Mouse (Mus musculus) CH12.LX (cell line): Measurements from ENCODE around the gene Txndc2. TPM values are rescaled to one million over a fixed set of nuclear protein-coding genes. Genes with fewer than 3 reads are reported as not detected.

Experiments
- DNase-seq: peaks from one replicate; pipeline ENCODE4 v3.0.0-alpha.2; 2013; ENCODE audit errors: extremely low read depth
- H3K27ac ChIP-seq: 2 replicates; pipeline ENCODE4 v1.5.1; 2012; ENCODE audit warnings: low read depth, mild to moderate bottlenecking, control low read depth, moderate library complexity; ENCODE audit not compliant: insufficient read depth
- H3K27me3 ChIP-seq: replicated peaks from 2 replicates; pipeline ENCODE3; 2012; ENCODE audit warnings: inconsistent platforms
- H3K36me3 ChIP-seq, 2 experiments: replicated peaks in 1 of 2; 2 replicates each; pipeline versions ENCODE3 to v1.6.1; 2012; ENCODE audit warnings: inconsistent platforms in 1 of 2, low read length in 1 of 2, mild to moderate bottlenecking in 1 of 2, mixed read lengths in 1 of 2, moderate library complexity in 1 of 2; ENCODE audit not compliant: control insufficient read depth in 1 of 2, insufficient read depth in 1 of 2
- H3K4me1 ChIP-seq, 2 experiments: 2 replicates each; pipeline ENCODE4 v1.6.1; 2012; ENCODE audit warnings: inconsistent platforms in 1 of 2, moderate library complexity in 1 of 2; ENCODE audit not compliant: insufficient read depth in 2 of 2, control insufficient read depth in 1 of 2
- H3K4me2 ChIP-seq: 2 replicates; pipeline ENCODE4 v1.6.1; 2012; ENCODE audit warnings: low read depth, mild to moderate bottlenecking, control low read depth; ENCODE audit not compliant: poor library complexity, insufficient read depth, severe bottlenecking
- H3K4me3 ChIP-seq, 3 experiments: fragments of 150-350 bp in 1 of 3; sonication (generic) in 1 of 3; replicated peaks in 1 of 3; 2 replicates each; pipeline versions ENCODE3 to v1.5.1; 2011 to 2012; ENCODE audit warnings: low read depth in 2 of 3, low read length in 2 of 3, mild to moderate bottlenecking in 2 of 3, moderate library complexity in 2 of 3, control low read depth in 1 of 3, improper control_type of control experiment in 1 of 3, inconsistent platforms in 1 of 3, mixed read lengths in 1 of 3; ENCODE audit not compliant: poor library complexity in 1 of 3
- H3K79me2 ChIP-seq: replicated peaks from 2 replicates; pipeline ENCODE4 v1.6.1; 2012; ENCODE audit warnings: mild to moderate bottlenecking, moderate library complexity; ENCODE audit not compliant: control insufficient read depth, poor library complexity, insufficient read depth, severe bottlenecking; ENCODE audit errors: extremely low read depth
- H3K9ac ChIP-seq: 2 replicates; pipeline ENCODE4 v1.6.1; 2012; ENCODE audit warnings: low read depth, mild to moderate bottlenecking, control low read depth, moderate library complexity; ENCODE audit not compliant: insufficient read depth
- H3K9me3 ChIP-seq: replicated peaks from 2 replicates; pipeline ENCODE3; 2012; ENCODE audit warnings: low read length, inconsistent platforms, mixed read lengths
- CHD1 ChIP-seq: IDR thresholded peaks from 2 replicates; pipeline ENCODE4 v1.6.1; 2012; ENCODE audit warnings: low read depth, low read length, improper control_type of control experiment, inconsistent platforms
- E2F4 ChIP-seq: IDR thresholded peaks from 2 replicates; pipeline ENCODE4 v1.6.1; 2011; ENCODE audit warnings: low read depth, low read length, improper control_type of control experiment; ENCODE audit not compliant: insufficient replicate concordance
- ETS1 ChIP-seq: conservative IDR thresholded peaks from 2 replicates; pipeline ENCODE4 v1.6.1; 2012; ENCODE audit warnings: low read depth, mild to moderate bottlenecking, inconsistent platforms, low read length, improper control_type of control experiment, moderate library complexity
- GABPA ChIP-seq: IDR thresholded peaks from 2 replicates; pipeline ENCODE4 v1.6.1; 2012; ENCODE audit warnings: low read depth, low read length, improper control_type of control experiment, inconsistent platforms; ENCODE audit not compliant: insufficient replicate concordance
- HCFC1 ChIP-seq: IDR thresholded peaks from 2 replicates; pipeline ENCODE4 v1.6.1; 2012; ENCODE audit warnings: low read depth, mild to moderate bottlenecking, inconsistent platforms, low read length, improper control_type of control experiment
- JUND ChIP-seq: conservative IDR thresholded peaks from 2 replicates; pipeline ENCODE4 v1.6.1; 2011; ENCODE audit warnings: low read depth, low read length, improper control_type of control experiment
- MAFK ChIP-seq: IDR thresholded peaks from 2 replicates; pipeline ENCODE4 v1.6.1; 2011; ENCODE audit warnings: low read length, improper control_type of control experiment; ENCODE audit not compliant: insufficient replicate concordance
- MXI1 ChIP-seq: IDR thresholded peaks from 2 replicates; pipeline ENCODE4 v1.6.1; 2011; ENCODE audit warnings: mild to moderate bottlenecking, low read depth, low read length, improper control_type of control experiment
- MYC ChIP-seq: IDR thresholded peaks from 2 replicates; pipeline ENCODE4 v1.6.1; 2011; ENCODE audit warnings: low read depth, mild to moderate bottlenecking, improper control_type of control experiment, low read length
- NRF1 ChIP-seq: IDR thresholded peaks from 2 replicates; pipeline ENCODE4 v1.6.1; 2014; ENCODE audit warnings: low read depth, mild to moderate bottlenecking, inconsistent platforms, low read length, improper control_type of control experiment, moderate library complexity
- POLR2AphosphoS2 ChIP-seq: IDR thresholded peaks from 2 replicates; pipeline ENCODE4 v1.6.1; 2011; ENCODE audit warnings: low read depth, low read length, improper control_type of control experiment
- RCOR1 ChIP-seq: conservative IDR thresholded peaks from 2 replicates; pipeline ENCODE4 v1.6.1; 2012; ENCODE audit warnings: low read depth, mild to moderate bottlenecking, inconsistent platforms, low read length, improper control_type of control experiment
- TCF12 ChIP-seq: IDR thresholded peaks from 2 replicates; pipeline ENCODE4 v1.6.1; 2014; ENCODE audit warnings: low read depth, mild to moderate bottlenecking, inconsistent platforms, low read length, improper control_type of control experiment
- ZC3H11A ChIP-seq: IDR thresholded peaks from 2 replicates; pipeline ENCODE4 v1.6.1; 2012; ENCODE audit warnings: low read depth, mild to moderate bottlenecking, inconsistent platforms, low read length, improper control_type of control experiment
- dilution Hi-C: fragments of 300-500 bp; cut with MboI; formaldehyde crosslinking; loops from 2 replicates; pipeline ENCODE4 v1.14.3; 2020; ENCODE audit warnings: low sequenced_read_pairs; ENCODE audit not compliant: extremely low pct_unique_long_range_greater_than_20kb, extremely low pct_ligation_motif_present
- in situ Hi-C: fragments of 300-500 bp; cut with MboI; formaldehyde crosslinking; loops from 3 replicates; pipeline ENCODE4 v1.14.3; 2019; ENCODE audit warnings: low sequenced_read_pairs, low pct_ligation_motif_present, low pct_unique_long_range_greater_than_20kb, mixed read lengths
- polyA plus RNA-seq: library from polyadenylated mRNA; unstranded; fragments of >175 nt; gene quantifications from 2 replicates; pipeline ENCODE4 v1.2.1, GENCODE M21; 2012; ENCODE audit warnings: low read depth; ENCODE audit not compliant: insufficient read length
- total RNA-seq, 2 experiments: library from RNA; depleted of rRNA; stranded (reverse); fragments of 300-350 nt in 1 of 2; fragments of >200 nt in 1 of 2; gene quantifications; 2 replicates each; pipeline ENCODE4 v1.2.3; 2012 to 2014

The Txndc2 gene
- total and polyA plus RNA-seq, 3 experiments = not detected

DNA sequence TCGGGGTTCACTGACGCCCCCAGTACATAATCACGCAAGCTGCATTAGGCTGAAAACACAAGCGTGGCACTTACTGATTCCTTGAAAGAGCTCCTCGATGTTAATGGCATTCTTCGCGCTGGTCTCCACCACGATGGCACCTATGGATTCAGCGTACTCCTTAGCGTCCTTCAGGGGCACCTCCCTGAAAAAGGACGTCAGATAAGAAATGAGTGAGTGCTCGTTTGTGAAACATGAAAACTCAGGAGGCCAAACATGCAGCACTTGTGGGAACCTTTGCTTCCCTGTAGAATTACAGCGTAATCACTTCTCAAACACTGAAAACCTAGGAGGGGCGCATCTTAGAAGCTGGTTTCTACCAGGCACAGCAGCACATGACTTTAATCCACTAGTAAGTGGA lies 25.8 kb upstream of the Txndc2 start:
- H3K4me1 ChIP-seq = no peaks in the 10 kb centered on the region
- H3K36me3 ChIP-seq = no peaks in the 10 kb centered on the region
- TF ChIP-seq CHD1 (no peak), POLR2AphosphoS2 (no peak), TCF12 (no peak), HCFC1 (no peak), MAFK (no peak), E2F4 (no peak), ETS1 (no peak), MXI1 (no peak), RCOR1 (no peak), NRF1 (no peak), ZC3H11A (no peak), MYC (no peak)
- no peak overlapping the region for H3K9ac ChIP-seq
- in situ Hi-C loops = no loop called here
- H3K27me3 ChIP-seq = no peaks in the 10 kb centered on the region
- H3K4me2 ChIP-seq = no peak overlapping the region
- H3K79me2 ChIP-seq = no peaks in the 10 kb centered on the region
- DNase-seq = no peak
- dilution Hi-C loops = no loop called here
- no peak overlapping the region for H3K27ac ChIP-seq
- H3K4me3 ChIP-seq = no peak overlapping the region
- H3K9me3 ChIP-seq = peaks cover 3% of the 10 kb centered on the region

DNA sequence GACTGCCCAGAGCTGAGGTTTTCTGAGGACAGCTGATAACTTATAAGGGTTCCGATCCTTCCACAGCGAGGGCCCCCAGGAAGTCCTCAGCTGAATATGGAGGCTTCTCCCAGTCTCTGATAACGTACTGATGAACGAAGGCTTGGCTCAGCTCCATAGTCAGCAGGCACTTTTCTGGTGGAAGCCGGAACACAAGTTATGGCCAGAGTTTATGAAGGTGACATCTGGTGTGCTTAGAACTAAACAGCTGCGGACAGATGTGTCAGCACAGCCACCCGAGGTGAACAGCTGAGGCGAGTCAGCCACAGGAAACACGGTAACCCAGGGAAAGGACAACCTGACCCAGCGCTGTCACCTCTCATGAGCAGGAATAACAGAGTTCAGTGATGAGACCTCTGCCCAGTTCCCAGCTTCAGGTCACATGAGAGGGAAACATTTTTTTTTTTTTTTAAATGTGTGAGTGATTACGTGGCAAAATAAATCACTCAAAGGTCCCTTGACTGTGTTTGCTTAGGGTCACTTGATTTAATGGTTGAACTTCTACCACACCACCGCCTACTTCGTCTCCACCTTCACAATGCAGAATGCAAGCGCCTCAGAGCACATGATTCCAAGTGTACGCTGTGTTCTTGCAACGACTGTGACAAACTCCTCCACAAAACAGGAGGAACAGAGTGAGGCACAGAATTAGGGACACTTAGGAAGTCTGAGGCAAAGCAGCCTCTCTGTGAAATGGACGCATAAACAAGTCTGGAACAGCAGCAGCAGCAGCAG lies 24.6 kb upstream of the Txndc2 start:
- H3K4me3 ChIP-seq = no peak overlapping the region
- no peak for DNase-seq
- no peaks in the 10 kb centered on the region for H3K27me3 ChIP-seq
- no peak overlapping the region for H3K27ac ChIP-seq
- in situ Hi-C loops (no loop called here), dilution Hi-C loops (no loop called here)
- H3K4me1 ChIP-seq = no peaks in the 10 kb centered on the region
- H3K9ac ChIP-seq = no peak overlapping the region
- peaks cover 3% of the 10 kb centered on the region for H3K9me3 ChIP-seq
- no peak for TF ChIP-seq GABPA
- no peak for TF ChIP-seq NRF1
- no peak for TF ChIP-seq POLR2AphosphoS2
- no peak for TF ChIP-seq E2F4
- no peak for TF ChIP-seq JUND
- H3K4me2 ChIP-seq = no peak overlapping the region
- no peaks in the 10 kb centered on the region for H3K79me2 ChIP-seq
- H3K36me3 ChIP-seq = no peaks in the 10 kb centered on the region
